Mouse (Mus musculus) MEL (cell line): ENCODE data around the gene Trdmt1. TPM values are rescaled to one million over a fixed set of nuclear protein-coding genes. Genes with fewer than 3 reads are reported as not detected.

Experiments used
- DNase-seq: peaks from one replicate; pipeline ENCODE4 v3.0.0; 2011; ENCODE audit warnings: low read depth, low spot score
- H3K27ac ChIP-seq: 2 replicates; pipeline ENCODE4 v1.5.1; 2012; ENCODE audit warnings: low read depth, mild to moderate bottlenecking, control low read depth, low read length, moderate library complexity; ENCODE audit not compliant: control insufficient read depth
- H3K27me3 ChIP-seq, 2 experiments: fragments of 150-350 bp in 1 of 2; sonication (generic) in 1 of 2; 2 replicates each; pipeline ENCODE4 v1.6.1; 2012; ENCODE audit warnings: low read length in 2 of 2, mild to moderate bottlenecking in 2 of 2, improper control_type of control experiment in 1 of 2, moderate library complexity in 1 of 2; ENCODE audit not compliant: insufficient read depth in 2 of 2, control insufficient read depth in 1 of 2
- H3K36me3 ChIP-seq, 2 experiments: 2 replicates each; pipeline ENCODE4 v1.6.1; 2012 to 2014; ENCODE audit warnings: low read length in 2 of 2, improper control_type of control experiment in 1 of 2, inconsistent platforms in 1 of 2, mild to moderate bottlenecking in 1 of 2; ENCODE audit not compliant: insufficient read depth in 2 of 2, control insufficient read depth in 1 of 2
- H3K4me1 ChIP-seq, 2 experiments: fragments of 150-350 bp in 1 of 2; sonication (generic) in 1 of 2; 2 replicates each; pipeline ENCODE4 v1.6.1; 2012; ENCODE audit warnings: low read length in 2 of 2, improper control_type of control experiment in 1 of 2, mild to moderate bottlenecking in 1 of 2; ENCODE audit not compliant: insufficient read depth in 2 of 2, control insufficient read depth in 1 of 2
- H3K4me3 ChIP-seq, 2 experiments: fragments of 150-350 bp in 1 of 2; sonication (generic) in 1 of 2; 2 replicates each; pipeline ENCODE4 v1.5.1; 2012; ENCODE audit warnings: low read depth in 2 of 2, low read length in 2 of 2, mild to moderate bottlenecking in 2 of 2, moderate library complexity in 2 of 2, control low read depth in 1 of 2, improper control_type of control experiment in 1 of 2; ENCODE audit not compliant: control insufficient read depth in 1 of 2, insufficient read depth in 1 of 2
- H3K79me2 ChIP-seq: 2 replicates; pipeline ENCODE4 v1.6.1; 2012; ENCODE audit warnings: mild to moderate bottlenecking, low read length, moderate library complexity; ENCODE audit not compliant: control insufficient read depth, poor library complexity, insufficient read depth
- H3K9ac ChIP-seq: 2 replicates; pipeline ENCODE4 v1.6.1; 2012; ENCODE audit warnings: low read depth, mild to moderate bottlenecking, control low read depth, low read length, moderate library complexity; ENCODE audit not compliant: control insufficient read depth, poor library complexity, severe bottlenecking
- H3K9me3 ChIP-seq: fragments of 150-350 bp; sonication (generic); replicated peaks from 2 replicates; pipeline ENCODE4 v1.6.1; 2012; ENCODE audit warnings: mild to moderate bottlenecking, low read length, improper control_type of control experiment, moderate library complexity; ENCODE audit not compliant: insufficient read depth
- BHLHE40 ChIP-seq: IDR thresholded peaks from 2 replicates; pipeline ENCODE4 v1.6.1; 2012; ENCODE audit warnings: low read depth, mild to moderate bottlenecking, inconsistent platforms, low read length, improper control_type of control experiment, borderline replicate concordance
- ELF1 ChIP-seq: IDR thresholded peaks from 2 replicates; pipeline ENCODE4 v1.6.1; 2014; ENCODE audit warnings: low read depth, mild to moderate bottlenecking, inconsistent platforms, low read length, improper control_type of control experiment, moderate library complexity
- GABPA ChIP-seq: IDR thresholded peaks from 2 replicates; pipeline ENCODE4 v1.6.1; 2012; ENCODE audit warnings: low read depth, mild to moderate bottlenecking, inconsistent platforms, low read length, improper control_type of control experiment, moderate library complexity
- MAZ ChIP-seq: IDR thresholded peaks from 2 replicates; pipeline ENCODE4 v1.6.1; 2012; ENCODE audit warnings: low read depth, mild to moderate bottlenecking, inconsistent platforms, low read length, improper control_type of control experiment
- MXI1 ChIP-seq: IDR thresholded peaks from 2 replicates; pipeline ENCODE4 v1.6.1; 2011; ENCODE audit warnings: mild to moderate bottlenecking, low read depth, low read length, improper control_type of control experiment
- MYB ChIP-seq: IDR thresholded peaks from 2 replicates; pipeline ENCODE4 v1.6.1; 2011; ENCODE audit warnings: mild to moderate bottlenecking, low read depth, low read length, improper control_type of control experiment
- MYC ChIP-seq: IDR thresholded peaks from 2 replicates; pipeline ENCODE4 v1.6.1; 2011; ENCODE audit warnings: low read depth, mild to moderate bottlenecking, low read length, improper control_type of control experiment, moderate library complexity
- NELFE ChIP-seq: IDR thresholded peaks from 2 replicates; pipeline ENCODE4 v1.6.1; 2011; ENCODE audit warnings: low read depth, low read length, improper control_type of control experiment
- POLR2A ChIP-seq, 2 experiments: IDR thresholded peaks; 2 replicates each; pipeline ENCODE4 v1.6.1; 2011 to 2012; ENCODE audit warnings: low read length in 2 of 2, mild to moderate bottlenecking in 2 of 2, control low read depth in 1 of 2, improper control_type of control experiment in 1 of 2, low read depth in 1 of 2, moderate library complexity in 1 of 2; ENCODE audit not compliant: control insufficient read depth in 1 of 2, insufficient read depth in 1 of 2, poor library complexity in 1 of 2
- POLR2AphosphoS2 ChIP-seq: IDR thresholded peaks from 2 replicates; pipeline ENCODE4 v1.6.1; 2011; ENCODE audit warnings: low read length, improper control_type of control experiment
- SIN3A ChIP-seq: IDR thresholded peaks from 2 replicates; pipeline ENCODE4 v1.6.1; 2012; ENCODE audit warnings: low read length, improper control_type of control experiment, inconsistent platforms
- TAL1 ChIP-seq: IDR thresholded peaks from 2 replicates; pipeline ENCODE4 v1.6.1; 2012; ENCODE audit warnings: mild to moderate bottlenecking, inconsistent platforms, low read length, moderate library complexity, mixed read lengths
- TBP ChIP-seq: IDR thresholded peaks from 2 replicates; pipeline ENCODE4 v1.8.0; 2011; ENCODE audit warnings: low read depth, low read length, improper control_type of control experiment
- ZMIZ1 ChIP-seq: IDR thresholded peaks from 2 replicates; pipeline ENCODE4 v1.6.1; 2012; ENCODE audit warnings: low read depth, mild to moderate bottlenecking, inconsistent platforms, low read length, improper control_type of control experiment, moderate library complexity
- ZNF384 ChIP-seq: IDR thresholded peaks from 2 replicates; pipeline ENCODE4 v1.6.1; 2012; ENCODE audit warnings: low read depth, mild to moderate bottlenecking, inconsistent platforms, low read length, improper control_type of control experiment
- polyA plus RNA-seq, 2 experiments: library from polyadenylated mRNA; stranded (reverse) in 1 of 2; unstranded in 1 of 2; fragments of >175 nt in 1 of 2; fragments of >200 nt in 1 of 2; gene quantifications; 2 replicates each; pipeline versions ENCODE4 v1.2.1 to v1.2.4; 2012; ENCODE audit warnings: low replicate concordance in 2 of 2, low read depth in 1 of 2; ENCODE audit not compliant: insufficient read length in 2 of 2, insufficient read depth in 1 of 2, missing spikeins in 1 of 2
- total RNA-seq: library from RNA; depleted of rRNA; stranded (reverse); fragments of 300-350 nt; gene quantifications from 2 replicates; pipeline ENCODE4 v1.2.3, GENCODE M21; 2012

Trdmt1 gene
- total and polyA plus RNA-seq, 3 experiments: 8.6 to 9.2 TPM; not detected in 1

GRCm38 (mm10) chr2:13486470-13486869 lies 58.0 kb downstream of the Trdmt1 start:
- Histone ChIP-seq H3K4me1 (no peaks in the 10 kb centered on the region), H3K27me3 (peaks cover 3 to 4% of the 10 kb centered on the region in 2 experiments), H3K4me3 (no peak overlapping the region), H3K79me2 (no peaks in the 10 kb centered on the region), H3K36me3 (peaks cover 0 to 2% of the 10 kb centered on the region in 2 experiments; a peak in 1 of 4 replicates), H3K27ac (no peak overlapping the region), H3K9me3 (no peaks in the 10 kb centered on the region), H3K9ac (no peak overlapping the region)
- TF ChIP-seq TAL1: no peak
- no peak for TF ChIP-seq BHLHE40
- TF ChIP-seq GABPA: no peak
- TF ChIP-seq POLR2AphosphoS2: no peak
- DNase-seq: no peak

- TF ChIP-seq SIN3A (no peak), MYB (no peak), BHLHE40 (no peak)
- Histone ChIP-seq H3K27me3 (peaks cover 3 to 7% of the 10 kb centered on the region in 2 experiments), H3K36me3 (peaks cover 0 to 2% of the 10 kb centered on the region in 2 experiments; a peak in 1 of 4 replicates), H3K79me2 (no peaks in the 10 kb centered on the region), H3K27ac (no peak overlapping the region), H3K9me3 (no peaks in the 10 kb centered on the region), H3K4me3 (no peak overlapping the region), H3K9ac (no peak overlapping the region), H3K4me1 (no peaks in the 10 kb centered on the region)
- no peak for DNase-seq
Measured at GRCm38 (mm10) chr2:13484566-13484965, 59.9 kb downstream of the Trdmt1 start.

GRCm38 (mm10) chr2:13480744-13481143 lies 63.7 kb downstream of the Trdmt1 start:
- H3K27me3 ChIP-seq: peaks cover 3 to 11% of the 10 kb centered on the region in 2 experiments
- H3K4me1 ChIP-seq: no peaks in the 10 kb centered on the region
- H3K4me3 ChIP-seq: no peak overlapping the region
- no peak overlapping the region for H3K27ac ChIP-seq
- TF ChIP-seq ZMIZ1 (no peak), MXI1 (no peak), TBP (no peak), NELFE (no peak), ELF1 (no peak), POLR2A (IDR thresholded peaks at IDR 0.05; ENCODE audit: control insufficient read depth in 1 of 2, insufficient read depth in 1 of 2, low read depth in 1 of 2, low read length in 2 of 2, poor library complexity in 1 of 2) (no peak), ZNF384 (no peak), MAZ (no peak), POLR2AphosphoS2 (no peak), MYC (no peak)
- TF ChIP-seq, all 39 proteins: peak for 0
- Histone ChIP-seq H3K79me2 (no peaks in the 10 kb centered on the region), H3K9me3 (no peaks in the 10 kb centered on the region), H3K9ac (no peak overlapping the region), H3K36me3 (no peaks in the 10 kb centered on the region)
- no peak for DNase-seq
